Mouse (Mus musculus): ENCODE results near the gene Ddn. TPM values are rescaled to one million over a fixed set of nuclear protein-coding genes. Genes with fewer than 3 reads are reported as not detected.

The Ddn gene
- polyA plus RNA-seq, 1 experiment from 2014 or later: not detected

GRCm38 (mm10) chr15:98796803-98797595 lies 12.3 kb downstream of the Ddn start:
- WGBS (ENCODE audit: missing documents): 18% methylated on average over 12 of the region's 13 CpGs
- no peak overlapping the region for H3K27ac ChIP-seq
- H3K4me3 ChIP-seq (ENCODE audit: inconsistent target): no peak overlapping the region
- no peaks in the 10 kb centered on the region for H3K36me3 ChIP-seq (ENCODE audit: inconsistent target)
- no peaks in the 10 kb centered on the region for H3K79me2 ChIP-seq (ENCODE audit: inconsistent target)

- H3K36me3 ChIP-seq (ENCODE audit: inconsistent target): no peaks in the 10 kb centered on the region
- WGBS (ENCODE audit: missing documents): 7% methylated on average over 13 of the region's 13 CpGs
- H3K4me3 ChIP-seq (ENCODE audit: inconsistent target): no peak overlapping the region
- no peaks in the 10 kb centered on the region for H3K79me2 ChIP-seq (ENCODE audit: inconsistent target)
- H3K27ac ChIP-seq: no peak overlapping the region
These were observed 16.1 kb downstream of the Ddn start for GRCm38 (mm10) chr15:98793141-98793698.

- Histone ChIP-seq H3K36me3 (ENCODE audit: inconsistent target) (no peaks in the 10 kb centered on the region), H3K79me2 (ENCODE audit: inconsistent target) (no peaks in the 10 kb centered on the region), H3K4me3 (ENCODE audit: inconsistent target) (no peak overlapping the region), H3K27ac (no peak overlapping the region)
- WGBS (ENCODE audit: missing documents): 5% methylated on average over 65 of the region's 75 CpGs
These were observed 16.9 kb downstream of the Ddn start for GRCm38 (mm10) chr15:98792233-98793020.

- Histone ChIP-seq H3K36me3 (ENCODE audit: inconsistent target) (no peaks in the 10 kb centered on the region), H3K27ac (no peak overlapping the region), H3K79me2 (ENCODE audit: inconsistent target) (no peaks in the 10 kb centered on the region), H3K4me3 (ENCODE audit: inconsistent target) (no peak overlapping the region)
- WGBS (ENCODE audit: missing documents): 3% methylated on average over 23 of the region's 23 CpGs
These were observed 17.5 kb downstream of the Ddn start for GRCm38 (mm10) chr15:98791771-98792170.

GRCm38 (mm10) chr15:98791221-98791620 lies 18.1 kb downstream of the Ddn start:
- Histone ChIP-seq H3K36me3 (ENCODE audit: inconsistent target) (no peaks in the 10 kb centered on the region), H3K27ac (no peak overlapping the region), H3K79me2 (ENCODE audit: inconsistent target) (no peaks in the 10 kb centered on the region), H3K4me3 (ENCODE audit: inconsistent target) (no peak overlapping the region)
- WGBS (ENCODE audit: missing documents): 3% methylated on average over 12 of the region's 12 CpGs

GRCm38 (mm10) chr15:98790761-98791160 lies 18.5 kb downstream of the Ddn start:
- H3K79me2 ChIP-seq (ENCODE audit: inconsistent target): no peaks in the 10 kb centered on the region
- no peak overlapping the region for H3K4me3 ChIP-seq (ENCODE audit: inconsistent target)
- 2% methylated on average over 23 of the region's 23 CpGs for WGBS (ENCODE audit: missing documents)
- H3K36me3 ChIP-seq (ENCODE audit: inconsistent target): no peaks in the 10 kb centered on the region
- H3K27ac ChIP-seq: no peak overlapping the region

- WGBS (ENCODE audit: missing documents): 9% methylated on average over 51 of the region's 51 CpGs
These were observed 19.4 kb downstream of the Ddn start, which contains the start of gene Wnt1 for GRCm38 (mm10) chr15:98789661-98790535. TSS of gene Wnt1 (plus strand) at chr15:98789857.

GRCm38 (mm10) chr15:98788972-98789660 lies 20.2 kb downstream of the Ddn start:
- no peaks in the 10 kb centered on the region for H3K79me2 ChIP-seq (ENCODE audit: inconsistent target)
- no peak overlapping the region for H3K4me3 ChIP-seq (ENCODE audit: inconsistent target)
- no peaks in the 10 kb centered on the region for H3K36me3 ChIP-seq (ENCODE audit: inconsistent target)
- WGBS (ENCODE audit: missing documents): 7% methylated on average over 24 of the region's 24 CpGs
- H3K27ac ChIP-seq: no peak overlapping the region

More at GRCm38 (mm10) chr15:98789661-98790535, 19.4 kb downstream of the Ddn start, which contains the start of gene Wnt1:
- Histone ChIP-seq H3K36me3 (ENCODE audit: inconsistent target) (no peaks in the 10 kb centered on the region), H3K4me3 (ENCODE audit: inconsistent target) (no peak within 1 kb of the TSS), H3K27ac (no peak within 1 kb of the TSS), H3K79me2 (ENCODE audit: inconsistent target) (no peaks in the 10 kb centered on the region)

GRCm38 (mm10) chr15:98787930-98788329 lies 21.4 kb downstream of the Ddn start:
- WGBS (ENCODE audit: missing documents): 46% methylated on average over 4 of the region's 4 CpGs
- Histone ChIP-seq H3K27ac (no peak overlapping the region), H3K4me3 (ENCODE audit: inconsistent target) (no peak overlapping the region)

GRCm38 (mm10) chr15:98785744-98786143 lies 23.5 kb downstream of the Ddn start:
- 70% methylated on average over 7 of the region's 7 CpGs for WGBS (ENCODE audit: missing documents)
- Histone ChIP-seq H3K4me3 (ENCODE audit: inconsistent target) (no peak overlapping the region), H3K79me2 (ENCODE audit: inconsistent target) (no peaks in the 10 kb centered on the region), H3K36me3 (ENCODE audit: inconsistent target) (no peaks in the 10 kb centered on the region), H3K27ac (no peak overlapping the region)

More at GRCm38 (mm10) chr15:98787930-98788329, 21.4 kb downstream of the Ddn start:
- Histone ChIP-seq H3K79me2 (ENCODE audit: inconsistent target) (no peaks in the 10 kb centered on the region), H3K36me3 (ENCODE audit: inconsistent target) (no peaks in the 10 kb centered on the region)

- Histone ChIP-seq H3K27ac (no peak overlapping the region), H3K4me3 (ENCODE audit: inconsistent target) (no peak overlapping the region), H3K36me3 (ENCODE audit: inconsistent target) (no peaks in the 10 kb centered on the region), H3K79me2 (ENCODE audit: inconsistent target) (no peaks in the 10 kb centered on the region)
- WGBS (ENCODE audit: missing documents): 73% methylated on average over 6 of the region's 6 CpGs
These were observed 28.1 kb downstream of the Ddn start for GRCm38 (mm10) chr15:98781166-98781565.

GRCm38 (mm10) chr15:98780573-98780972 lies 28.7 kb downstream of the Ddn start:
- 38% methylated on average over 4 of the region's 13 CpGs for WGBS (ENCODE audit: missing documents)
- H3K27ac ChIP-seq: no peak overlapping the region
- no peak overlapping the region for H3K4me3 ChIP-seq (ENCODE audit: inconsistent target)
- no peaks in the 10 kb centered on the region for H3K79me2 ChIP-seq (ENCODE audit: inconsistent target)
- H3K36me3 ChIP-seq (ENCODE audit: inconsistent target): no peaks in the 10 kb centered on the region

- Histone ChIP-seq H3K27ac (no peak overlapping the region), H3K79me2 (ENCODE audit: inconsistent target) (no peaks in the 10 kb centered on the region), H3K4me3 (ENCODE audit: inconsistent target) (no peak overlapping the region), H3K36me3 (ENCODE audit: inconsistent target) (no peaks in the 10 kb centered on the region)
- WGBS (ENCODE audit: missing documents): 23% methylated on average over 7 of the region's 8 CpGs
These were observed 29.2 kb downstream of the Ddn start for GRCm38 (mm10) chr15:98780075-98780474.
